Mouse (Mus musculus) spleen, adult 2 months (tissue): ENCODE data around the gene Arrb1.

Experiments
- CTCF ChIP-seq: fragments of 200-500 bp; IDR thresholded peaks from 2 replicates; pipeline ENCODE4 v1.5.1; 2011; ENCODE audit warnings: mild to moderate bottlenecking, inconsistent platforms; ENCODE audit not compliant: insufficient read depth, insufficient read length, insufficient replicate concordance; ENCODE audit errors: extremely low read depth
- POLR2A ChIP-seq: fragments of 200-500 bp; IDR thresholded peaks from 2 replicates; pipeline ENCODE4 v1.6.1; 2011; ENCODE audit warnings: low read depth, low read length, inconsistent platforms

GRCm38 (mm10) chr7:99534501-99534900 lies 765 bp upstream of the Arrb1 start:
- TF ChIP-seq CTCF (no peak), POLR2A (no peak)
